Mouse (Mus musculus): Measurements from ENCODE around the gene Lfng. TPM values are rescaled to one million over a fixed set of nuclear protein-coding genes. Genes with fewer than 3 reads are reported as not detected.

The Lfng gene
- polyA plus RNA-seq, 1 experiment from 2014 or later, result 22.9 TPM

DNA sequence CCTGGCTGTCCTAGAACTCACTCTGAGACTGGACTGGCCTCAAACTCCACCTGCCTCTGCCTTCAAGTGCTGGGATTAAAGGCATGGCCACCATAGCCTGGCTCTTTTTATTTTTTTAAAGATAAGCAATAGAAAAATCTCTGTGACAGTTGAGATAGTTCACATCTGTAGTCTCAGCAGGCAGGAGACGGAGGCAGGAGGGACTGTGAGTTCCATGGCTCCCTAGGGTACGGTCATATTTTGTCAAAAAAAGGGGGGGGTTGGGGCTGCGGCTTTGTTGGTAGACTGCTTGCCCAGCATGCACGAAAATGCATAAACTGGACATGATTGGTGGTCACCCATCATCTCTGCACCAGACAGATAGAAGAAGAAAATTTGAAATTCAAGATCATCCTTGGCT lies 35.9 kb upstream of the Lfng start:
- H3K9me3 ChIP-seq, result no peaks in the 10 kb centered on the region

DNA sequence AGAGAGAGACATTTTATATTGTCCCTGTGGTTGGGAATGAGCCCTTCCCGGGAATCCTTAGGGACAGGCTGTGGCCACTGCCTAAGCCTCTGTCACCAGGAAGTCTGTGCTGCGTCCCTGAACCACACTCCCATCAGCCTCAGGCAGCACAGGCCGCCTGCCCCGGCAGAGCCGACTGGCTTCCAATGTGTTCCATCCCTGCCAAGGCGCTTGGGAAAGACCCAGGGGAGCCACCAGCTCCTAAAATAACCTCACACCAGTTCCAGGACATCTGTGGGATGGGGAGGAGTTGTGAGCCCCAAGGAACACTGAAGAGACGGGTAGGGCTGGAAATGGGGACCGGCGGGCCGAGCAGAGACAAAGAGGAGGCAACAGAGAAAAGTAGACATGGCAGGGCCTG lies 35.4 kb upstream of the Lfng start:
- ATAC-seq (ENCODE audit: low FRiP score), result no peak
- H3K4me2 ChIP-seq, result no peak overlapping the region
- H3K9me3 ChIP-seq, result no peaks in the 10 kb centered on the region
- H3K4me1 ChIP-seq (replicated peaks), result peaks cover 21% of the 10 kb centered on the region
- no peak overlapping the region; the same call in 1 of the 2 replicates for H3K27ac ChIP-seq
- 47% methylated on average over 10 of the region's 10 CpGs for WGBS
- H3K9ac ChIP-seq, result no peak overlapping the region
- no peaks in the 10 kb centered on the region for H3K36me3 ChIP-seq
- H3K4me3 ChIP-seq, result no peak overlapping the region
- 0 out of 2 replicates have a peak, but pooled peaks cover 4% of the 10 kb centered on the region for H3K27me3 ChIP-seq

More for the DNA sequence above, 35.9 kb upstream of the Lfng start:
- H3K27me3 ChIP-seq, result 0 out of 2 replicates have a peak, but pooled peaks cover 5% of the 10 kb centered on the region
- no peak overlapping the region for H3K9ac ChIP-seq
- no peak overlapping the region for H3K4me2 ChIP-seq
- WGBS, result 50% methylated on average over 4 of the region's 4 CpGs
- peaks cover 22% of the 10 kb centered on the region for H3K4me1 ChIP-seq (replicated peaks)
- H3K27ac ChIP-seq, result no peak overlapping the region
- H3K36me3 ChIP-seq, result no peaks in the 10 kb centered on the region
- H3K4me3 ChIP-seq, result no peak overlapping the region
- ATAC-seq (ENCODE audit: low FRiP score), result no peak

GRCm38 (mm10) chr5:140572611-140573010 lies 34.5 kb upstream of the Lfng start:
- H3K4me1 ChIP-seq (replicated peaks), result peaks cover 12% of the 10 kb centered on the region
- ATAC-seq (ENCODE audit: low FRiP score), result no peak
- no peaks in the 10 kb centered on the region for H3K27me3 ChIP-seq
- 82% methylated on average over 6 of the region's 6 CpGs for WGBS
- no peak overlapping the region for H3K4me2 ChIP-seq
- H3K4me3 ChIP-seq, result no peak overlapping the region
- H3K27ac ChIP-seq, result no peak overlapping the region
- no peaks in the 10 kb centered on the region for H3K9me3 ChIP-seq
- no peaks in the 10 kb centered on the region for H3K36me3 ChIP-seq
- H3K9ac ChIP-seq, result no peak overlapping the region

DNA sequence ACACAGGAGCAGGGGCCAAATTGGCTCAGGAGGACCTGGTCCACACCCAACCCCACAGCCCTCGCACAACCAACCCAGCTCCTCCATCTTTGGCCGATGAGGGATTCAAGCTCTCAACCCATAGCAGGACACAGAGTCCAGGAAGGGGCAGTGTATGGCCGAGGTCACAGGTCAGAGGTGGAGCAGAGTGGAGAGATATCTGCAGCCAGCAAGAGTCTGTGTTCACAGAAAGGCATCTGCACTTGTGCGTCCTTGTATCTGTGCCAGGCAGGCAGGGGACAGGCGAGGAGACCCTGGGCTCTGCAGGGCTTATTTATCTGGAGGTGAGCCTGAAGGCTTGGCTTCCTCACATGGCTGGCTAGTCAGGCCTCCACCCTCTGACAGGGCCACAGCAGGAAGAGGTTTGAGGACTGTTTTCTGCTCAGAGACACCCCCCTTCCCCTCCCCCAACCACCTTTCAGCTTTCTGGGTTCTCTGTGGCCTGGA lies 31.7 kb upstream of the Lfng start:
- H3K4me2 ChIP-seq, result no peak overlapping the region

DNA sequence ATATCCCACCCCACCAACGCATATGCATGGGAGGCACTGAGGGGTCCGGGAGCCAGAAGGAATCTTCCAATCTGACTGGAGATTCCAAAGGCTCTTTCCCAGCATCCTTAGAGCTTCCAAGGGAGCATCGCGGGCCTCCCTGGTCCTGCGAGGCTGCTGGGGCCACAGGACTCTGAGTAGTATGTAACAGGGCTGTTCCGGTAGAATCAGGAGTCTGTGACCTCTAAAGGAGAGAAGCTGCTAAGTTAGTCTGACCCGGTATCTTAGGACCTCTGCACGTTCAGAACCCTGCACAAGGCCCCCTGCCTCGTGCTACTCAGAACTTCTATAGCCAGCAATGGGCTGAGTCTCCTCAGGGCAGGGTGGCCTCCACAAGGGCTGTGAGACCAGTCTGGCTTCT lies 27.9 kb upstream of the Lfng start:
- Histone ChIP-seq H3K9me3 (no peaks in the 10 kb centered on the region), H3K27ac (no peak overlapping the region), H3K4me3 (no peak overlapping the region), H3K9ac (0 out of 2 replicates have a peak overlapping the region, but pooled peaks have one; percentile 21), H3K36me3 (no peaks in the 10 kb centered on the region), H3K27me3 (no peaks in the 10 kb centered on the region; the same call in 1 of the 2 replicates), H3K4me1 (replicated peaks) (peaks cover 45% of the 10 kb centered on the region), H3K4me2 (no peak overlapping the region)
- WGBS, result 21% methylated on average over 9 of the region's 9 CpGs
- ATAC-seq (ENCODE audit: low FRiP score), result no peak

More for the DNA sequence above, 31.7 kb upstream of the Lfng start:
- Histone ChIP-seq H3K27me3 (no peaks in the 10 kb centered on the region; the same call in 1 of the 2 replicates), H3K9ac (no peak overlapping the region), H3K4me1 (replicated peaks) (peaks cover 20% of the 10 kb centered on the region), H3K36me3 (no peaks in the 10 kb centered on the region), H3K9me3 (no peaks in the 10 kb centered on the region), H3K27ac (no peak overlapping the region), H3K4me3 (no peak overlapping the region)
- ATAC-seq (ENCODE audit: low FRiP score), result no peak
- 72% methylated on average over 5 of the region's 5 CpGs for WGBS

DNA sequence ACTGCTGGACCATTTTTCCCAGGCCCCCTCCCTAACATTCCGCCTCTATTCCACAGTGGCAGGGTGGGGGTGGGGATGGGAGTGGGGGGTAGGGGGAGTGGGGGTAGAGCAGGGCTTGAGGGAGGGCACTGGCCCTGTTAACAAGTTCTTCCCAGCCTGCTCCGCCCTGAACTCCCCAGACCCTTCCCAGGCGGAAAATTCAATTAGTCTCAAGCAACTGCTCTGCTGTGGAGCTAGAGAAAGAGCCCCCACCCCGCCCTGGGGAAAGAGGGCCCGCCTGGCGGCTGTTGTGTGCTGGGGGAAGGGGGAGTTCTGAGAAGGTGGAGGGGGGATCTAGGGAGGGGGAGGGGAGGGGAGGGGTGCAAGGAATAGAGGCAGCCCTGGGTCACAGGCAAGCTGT lies 27.3 kb upstream of the Lfng start:
- Histone ChIP-seq H3K27me3 (no peaks in the 10 kb centered on the region; the same call in 1 of the 2 replicates), H3K27ac (peak overlapping the region; percentile 6; the same call in 1 of the 2 replicates), H3K4me2 (no peak overlapping the region), H3K9ac (0 out of 2 replicates have a peak overlapping the region, but pooled peaks have one; percentile 21), H3K9me3 (no peaks in the 10 kb centered on the region), H3K36me3 (no peaks in the 10 kb centered on the region), H3K4me1 (replicated peaks) (peaks cover 50% of the 10 kb centered on the region), H3K4me3 (no peak overlapping the region)
- ATAC-seq (ENCODE audit: low FRiP score), result peak; percentile 64
- 9% methylated on average over 6 of the region's 6 CpGs for WGBS

DNA sequence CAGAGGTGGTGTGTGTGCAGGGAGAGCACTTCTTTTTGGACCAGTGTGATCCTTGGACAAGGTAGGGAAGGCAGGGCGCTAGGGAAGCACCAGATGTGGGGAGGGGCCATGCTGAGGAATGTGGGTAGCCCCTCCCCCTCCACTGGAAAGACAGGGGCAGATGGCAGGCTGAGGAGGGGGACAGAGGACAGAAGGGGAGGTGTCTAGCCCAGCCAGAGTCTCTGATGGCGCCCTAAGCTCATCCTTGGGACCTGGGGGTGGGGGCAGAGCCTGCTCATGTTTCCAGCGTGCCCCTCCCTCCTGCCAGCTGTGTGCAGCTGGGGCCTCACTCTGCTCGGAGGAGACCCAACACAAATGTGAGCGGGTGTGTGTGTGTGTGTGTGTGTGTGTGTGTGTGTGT lies 25.6 kb upstream of the Lfng start:
- no peaks in the 10 kb centered on the region; the same call in 1 of the 2 replicates for H3K27me3 ChIP-seq
- no peak overlapping the region for H3K4me3 ChIP-seq
- WGBS, result 2% methylated on average over 5 of the region's 5 CpGs

DNA sequence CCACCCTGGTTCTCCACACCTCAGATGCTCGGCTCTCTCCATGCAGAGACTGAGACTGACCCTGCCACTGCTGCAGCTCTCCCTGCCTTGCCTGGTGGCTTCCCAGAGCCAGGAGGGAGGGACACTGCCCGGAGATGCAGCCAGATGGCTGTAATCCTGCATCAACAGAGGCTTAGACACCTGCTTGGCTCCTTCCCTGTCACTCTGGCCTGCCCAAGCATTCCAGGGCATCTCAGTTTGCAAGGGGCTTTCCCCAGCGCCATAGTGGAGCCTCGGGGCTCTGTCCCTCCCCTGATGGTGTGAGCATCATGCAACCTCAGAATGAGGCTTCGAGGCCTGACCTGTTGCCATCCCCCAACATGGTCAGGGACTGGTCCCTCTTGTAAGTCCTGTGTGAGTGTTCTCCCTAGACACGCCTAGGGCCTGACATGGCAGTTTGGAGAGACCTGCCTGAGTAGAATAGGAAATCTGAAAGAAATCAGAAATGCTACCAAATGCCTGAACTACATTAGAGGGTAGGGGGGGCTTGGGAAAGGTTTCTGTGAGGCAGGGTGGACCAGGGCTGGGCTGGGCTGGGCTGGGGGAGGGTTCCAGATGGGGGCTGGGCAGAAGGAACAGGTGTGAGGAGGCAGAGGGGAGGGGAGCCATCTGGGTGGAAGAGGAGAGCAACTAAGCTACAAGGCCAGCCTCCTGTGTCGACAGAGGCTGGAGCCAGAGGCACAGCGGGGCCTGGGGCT lies 24.0 kb upstream of the Lfng start:
- H3K27ac ChIP-seq, result peak overlapping the region; percentile 76
- WGBS, result 16% methylated on average over 8 of the region's 8 CpGs
- H3K4me1 ChIP-seq (replicated peaks), result peaks cover 50% of the 10 kb centered on the region
- no peaks in the 10 kb centered on the region; the same call in 1 of the 2 replicates for H3K27me3 ChIP-seq
- no peak overlapping the region for H3K9ac ChIP-seq
- H3K4me3 ChIP-seq, result no peak overlapping the region
- no peaks in the 10 kb centered on the region for H3K36me3 ChIP-seq
- peak; percentile 22; the same call in 1 of the 2 replicates for ATAC-seq (ENCODE audit: low FRiP score)
- H3K9me3 ChIP-seq, result no peaks in the 10 kb centered on the region
- H3K4me2 ChIP-seq, result no peak overlapping the region

More for the DNA sequence above, 25.6 kb upstream of the Lfng start:
- no peak for ATAC-seq (ENCODE audit: low FRiP score)
- H3K9ac ChIP-seq, result no peak overlapping the region
- H3K4me1 ChIP-seq (replicated peaks), result peaks cover 50% of the 10 kb centered on the region
- H3K27ac ChIP-seq, result no peak overlapping the region
- H3K9me3 ChIP-seq, result no peaks in the 10 kb centered on the region
- no peaks in the 10 kb centered on the region for H3K36me3 ChIP-seq
- H3K4me2 ChIP-seq, result no peak overlapping the region

- ATAC-seq (ENCODE audit: low FRiP score), result peak; percentile 78
- 0 out of 2 replicates have a peak overlapping the region, but pooled peaks have one; percentile 24 for H3K9ac ChIP-seq
- H3K4me3 ChIP-seq, result no peak overlapping the region
- no peaks in the 10 kb centered on the region for H3K36me3 ChIP-seq
- 24% methylated on average over 6 of the region's 6 CpGs for WGBS
- H3K4me2 ChIP-seq, result no peak overlapping the region
- H3K27ac ChIP-seq, result peak overlapping the region; percentile 76
- peaks cover 48% of the 10 kb centered on the region for H3K4me1 ChIP-seq (replicated peaks)
- H3K9me3 ChIP-seq, result no peaks in the 10 kb centered on the region
- H3K27me3 ChIP-seq, result no peaks in the 10 kb centered on the region; the same call in 1 of the 2 replicates
Measured at GRCm38 (mm10) chr5:140583732-140584368, 23.3 kb upstream of the Lfng start.

- H3K9ac ChIP-seq, result no peak overlapping the region
- H3K9me3 ChIP-seq, result no peaks in the 10 kb centered on the region
- H3K36me3 ChIP-seq, result no peaks in the 10 kb centered on the region
- H3K27me3 ChIP-seq, result no peaks in the 10 kb centered on the region
- H3K4me1 ChIP-seq (replicated peaks), result peaks cover 5% of the 10 kb centered on the region
- no peak overlapping the region for H3K27ac ChIP-seq
- H3K4me2 ChIP-seq, result no peak overlapping the region
- no peak overlapping the region for H3K4me3 ChIP-seq
- no peak for ATAC-seq (ENCODE audit: low FRiP score)
- WGBS, result 95% methylated on average over 16 of the region's 16 CpGs
Measured at GRCm38 (mm10) chr5:140589082-140589774, 17.9 kb upstream of the Lfng start.

DNA sequence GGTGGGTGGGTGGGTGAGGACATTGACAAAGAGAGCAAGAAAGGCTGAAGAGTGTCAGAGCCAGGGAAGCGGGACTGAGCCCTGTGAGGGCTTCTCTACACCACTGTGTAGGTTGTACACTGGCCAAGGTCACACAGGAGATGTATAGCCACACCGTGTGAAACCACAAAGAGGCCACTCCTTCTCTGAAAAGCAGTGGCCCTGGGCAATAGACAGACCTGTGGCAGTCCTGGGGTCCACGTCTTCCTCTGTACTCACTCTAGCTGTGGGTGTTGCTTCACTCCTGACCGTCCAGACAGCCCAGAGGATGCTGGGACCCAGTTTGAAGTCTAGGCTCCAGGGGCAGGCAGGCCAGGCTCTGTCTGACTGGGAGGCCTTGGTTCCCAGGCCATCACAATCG lies 12.3 kb upstream of the Lfng start:
- H3K4me2 ChIP-seq, result no peak overlapping the region
- WGBS, result 71% methylated on average over 5 of the region's 5 CpGs
- H3K36me3 ChIP-seq, result no peaks in the 10 kb centered on the region
- ATAC-seq (ENCODE audit: low FRiP score), result no peak
- no peak overlapping the region for H3K9ac ChIP-seq
- H3K27me3 ChIP-seq, result no peaks in the 10 kb centered on the region
- no peak overlapping the region for H3K27ac ChIP-seq
- H3K4me1 ChIP-seq (replicated peaks), result no peaks in the 10 kb centered on the region
- no peak overlapping the region for H3K4me3 ChIP-seq
- H3K9me3 ChIP-seq, result no peaks in the 10 kb centered on the region

GRCm38 (mm10) chr5:140596426-140596825 lies 10.7 kb upstream of the Lfng start:
- H3K36me3 ChIP-seq, result no peaks in the 10 kb centered on the region
- H3K27me3 ChIP-seq, result no peaks in the 10 kb centered on the region
- ATAC-seq (ENCODE audit: low FRiP score), result no peak
- no peak overlapping the region for H3K9ac ChIP-seq
- H3K4me2 ChIP-seq, result no peak overlapping the region
- H3K4me1 ChIP-seq (replicated peaks), result peaks cover 3% of the 10 kb centered on the region
- no peaks in the 10 kb centered on the region for H3K9me3 ChIP-seq
- no peak overlapping the region for H3K27ac ChIP-seq
- 82% methylated on average over 3 of the region's 3 CpGs for WGBS
- no peak overlapping the region for H3K4me3 ChIP-seq

All from hindbrain, embryonic 13.5 days (tissue).